Mouse (Mus musculus): ENCODE results near the gene Krt72.

Gene Krt72

DNA sequence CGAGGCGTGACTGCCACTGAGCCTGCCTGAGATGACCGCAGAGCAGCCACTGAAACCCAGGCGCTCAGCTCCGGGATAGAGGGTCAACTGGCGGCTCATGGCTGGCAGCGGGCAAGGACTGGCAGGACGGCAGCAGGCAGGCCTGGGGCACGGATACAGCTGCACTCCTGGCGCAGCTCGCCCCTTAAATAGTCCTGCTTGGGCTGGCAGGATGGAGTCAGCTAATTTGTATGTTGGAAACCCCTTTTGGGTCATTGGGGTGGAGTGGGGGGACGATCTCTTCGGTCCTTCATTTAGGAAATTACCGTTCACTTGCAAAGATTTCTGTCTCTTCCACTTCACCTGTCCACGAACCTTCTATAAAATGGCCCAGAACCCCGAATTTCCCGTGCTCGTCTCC is at the start of gene Krt72:
TSS of gene Krt72 (minus strand) at position 101 of the 400 bp plus-strand sequence.
- DNase-seq = no peak

DNA sequence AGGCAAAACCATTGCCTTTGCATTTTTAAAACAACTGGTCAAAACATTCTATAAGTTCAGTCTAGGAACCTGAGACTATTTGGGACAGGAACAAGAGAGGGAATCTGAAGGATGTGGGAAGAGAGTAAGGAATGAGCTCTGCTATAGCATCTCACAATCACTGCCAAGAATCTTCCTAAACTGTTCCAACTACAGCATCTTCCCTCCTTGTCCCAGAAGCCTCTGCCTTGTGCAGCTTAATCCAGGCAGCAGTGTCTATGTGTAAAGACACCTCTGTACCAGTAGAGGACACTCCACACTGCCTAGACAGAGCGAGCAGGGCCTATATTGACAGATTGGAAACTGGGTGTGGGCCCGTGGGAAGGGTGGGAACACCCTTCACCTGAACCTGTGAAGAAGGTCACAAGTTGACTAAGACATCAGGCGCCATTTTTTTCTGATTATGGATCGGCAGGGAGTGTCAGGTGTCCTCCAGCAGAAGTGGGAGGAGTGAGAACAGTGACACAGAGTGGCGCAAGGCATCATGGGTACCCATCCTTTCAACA is 48.6 kb upstream of the Krt72 start:
- DNase-seq = no peak

- no peak for DNase-seq
Observed at GRCm38 (mm10) chr15:101833131-101833530, 46.9 kb upstream of the Krt72 start.

- DNase-seq = no peak
Observed at GRCm38 (mm10) chr15:101829441-101829840, 43.2 kb upstream of the Krt72 start.

GRCm38 (mm10) chr15:101821786-101822185 is 35.5 kb upstream of the Krt72 start:
- no peak for DNase-seq

DNA sequence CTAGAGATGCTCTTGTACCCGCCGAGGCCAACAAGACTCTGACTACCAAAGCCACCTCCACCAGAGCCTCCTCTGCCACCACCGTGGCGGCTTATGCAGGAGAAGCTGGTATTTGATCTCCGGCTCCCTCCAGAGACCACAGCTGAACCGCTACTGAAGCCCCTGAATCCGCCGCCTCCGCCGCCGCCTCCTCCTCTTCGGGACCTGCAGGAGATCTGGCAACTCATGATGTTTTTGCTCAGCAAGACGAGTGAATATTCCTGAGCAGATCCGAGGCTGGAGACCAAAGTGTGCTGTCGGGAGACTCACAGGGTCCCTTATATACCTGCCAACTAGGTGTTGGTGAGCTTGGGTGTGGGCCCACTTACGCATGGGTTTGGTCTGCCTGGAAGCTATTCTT is 31.6 kb upstream of the Krt72 start, which contains the start of gene Krt2:
TSS of gene Krt2 (minus strand) at position 295 of the 400 bp plus-strand sequence.
- no peak for DNase-seq

DNA sequence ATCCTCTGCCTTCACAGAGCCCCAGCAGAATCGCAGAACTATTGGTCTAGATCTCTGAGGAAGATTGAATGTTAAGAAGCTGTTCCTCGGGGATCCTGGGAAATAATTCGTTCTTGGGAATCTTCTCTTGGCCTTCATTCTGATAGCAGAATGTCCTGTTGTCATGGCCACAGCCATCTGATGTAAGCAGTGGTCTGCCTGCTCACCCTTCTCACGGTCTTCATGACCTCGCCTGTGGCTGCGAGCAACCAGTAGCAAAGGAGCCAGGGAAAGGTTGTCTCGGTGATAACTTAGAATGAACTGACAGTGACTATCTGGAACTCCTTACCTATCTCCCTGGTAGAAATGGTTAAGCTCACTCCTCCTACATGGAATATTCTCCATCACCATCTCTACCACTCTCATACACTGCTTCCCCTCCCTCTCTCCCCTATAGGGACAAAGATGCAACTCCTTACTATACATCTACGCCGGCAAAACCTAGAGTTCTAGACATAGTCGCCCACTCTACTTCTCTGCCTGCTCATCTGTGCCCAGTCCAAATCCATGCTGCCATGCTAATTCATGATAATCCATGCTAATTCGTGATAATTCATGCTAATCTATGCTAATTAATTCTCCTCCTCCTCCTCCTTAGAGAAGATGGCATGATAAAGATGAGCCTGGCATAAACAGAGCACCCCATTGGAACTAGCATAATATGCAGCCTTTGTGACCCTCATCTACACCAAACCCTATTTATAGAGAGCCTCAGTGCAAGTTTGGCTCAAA is 17.0 kb upstream of the Krt72 start:
- DNase-seq = no peak

DNA sequence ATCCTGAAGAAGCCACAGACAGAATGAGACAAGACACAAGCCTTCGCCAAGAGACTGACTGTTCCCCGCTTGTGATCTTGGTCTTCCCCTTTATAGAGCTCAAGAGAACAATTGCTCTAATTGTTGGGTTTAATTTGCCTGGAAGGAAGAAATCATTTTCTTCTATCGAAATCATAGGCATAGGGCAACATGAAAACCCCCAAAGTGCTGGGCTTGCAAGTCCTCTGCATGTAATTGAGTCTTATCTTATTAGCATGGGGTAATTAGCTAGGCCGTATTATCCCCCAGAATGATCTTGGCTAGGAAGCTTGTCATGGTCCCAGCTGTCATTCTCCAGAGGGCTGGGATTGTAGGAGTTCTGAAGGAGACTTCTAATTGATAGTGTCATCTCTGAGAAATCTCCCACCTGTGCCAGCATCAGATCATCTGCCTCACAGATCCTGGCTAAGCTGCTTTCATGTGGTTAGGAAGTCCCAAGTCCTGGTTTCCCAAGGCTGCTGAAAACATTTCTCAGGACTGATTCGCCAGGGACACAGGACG is 16.1 kb upstream of the Krt72 start, which contains the start of gene Krt73:
TSS of gene Krt73 (minus strand) at position 51 of the 540 bp plus-strand sequence.
- no peak for DNase-seq

DNA sequence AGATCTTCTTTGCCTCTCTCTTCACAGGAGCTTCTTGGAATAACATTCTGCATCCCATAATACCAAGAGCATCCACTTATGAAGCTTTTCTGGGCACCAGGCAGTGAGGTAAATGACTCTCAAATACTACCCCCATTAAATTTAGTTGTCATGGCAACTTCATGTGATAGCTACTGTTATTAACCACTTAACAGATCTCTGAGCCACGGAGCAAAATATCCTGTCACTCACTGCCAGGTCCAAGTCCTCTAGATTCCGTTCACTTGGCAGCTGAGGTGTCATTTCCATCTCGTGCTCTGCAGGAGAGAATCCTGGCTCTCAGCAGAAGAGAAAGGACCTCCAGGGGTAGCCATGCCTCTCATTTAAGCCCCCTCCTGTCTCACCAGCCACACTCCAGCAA is 4.6 kb upstream of the Krt72 start:
- DNase-seq = no peak

DNA sequence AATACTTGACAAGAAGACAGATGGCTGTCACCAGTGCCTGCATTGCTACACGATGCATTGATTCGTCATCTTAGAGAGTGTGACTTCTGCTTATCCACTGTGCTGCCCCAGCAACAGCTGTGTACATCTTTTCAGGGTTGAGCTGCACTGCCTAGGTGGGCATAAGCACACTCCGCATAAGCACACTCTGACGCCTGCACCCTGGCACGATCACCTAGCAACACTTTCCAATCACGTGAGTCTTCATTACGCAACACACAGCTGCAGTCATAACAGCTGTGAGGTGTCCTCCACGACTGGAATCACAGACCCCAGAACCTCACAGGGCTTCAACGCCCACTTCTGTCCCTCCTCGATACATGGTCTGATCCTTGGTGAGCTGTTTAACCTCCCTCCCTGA is 12.8 kb downstream of the Krt72 start:
- no peak for DNase-seq

DNA sequence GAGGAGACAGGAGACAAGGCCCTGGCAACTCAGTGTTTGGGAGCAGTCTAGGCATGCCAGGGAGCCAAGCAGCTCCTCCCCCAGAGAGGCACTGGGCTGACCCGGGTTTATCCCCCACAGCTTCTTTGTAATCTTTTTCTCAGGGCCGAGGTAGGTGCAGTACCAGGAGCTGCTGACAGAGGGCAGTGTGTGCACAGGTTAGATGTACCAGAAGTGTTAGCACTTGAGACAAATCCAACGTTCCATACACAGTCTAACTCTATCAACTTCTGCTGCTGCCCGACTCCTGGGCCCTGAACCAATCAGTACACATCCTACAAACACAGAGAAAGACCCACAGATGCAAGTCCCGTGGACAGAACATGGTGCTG is 13.6 kb downstream of the Krt72 start:
- peak; percentile 82 for DNase-seq

- DNase-seq = no peak
Observed at GRCm38 (mm10) chr15:101772080-101772710, 14.1 kb downstream of the Krt72 start.

DNA sequence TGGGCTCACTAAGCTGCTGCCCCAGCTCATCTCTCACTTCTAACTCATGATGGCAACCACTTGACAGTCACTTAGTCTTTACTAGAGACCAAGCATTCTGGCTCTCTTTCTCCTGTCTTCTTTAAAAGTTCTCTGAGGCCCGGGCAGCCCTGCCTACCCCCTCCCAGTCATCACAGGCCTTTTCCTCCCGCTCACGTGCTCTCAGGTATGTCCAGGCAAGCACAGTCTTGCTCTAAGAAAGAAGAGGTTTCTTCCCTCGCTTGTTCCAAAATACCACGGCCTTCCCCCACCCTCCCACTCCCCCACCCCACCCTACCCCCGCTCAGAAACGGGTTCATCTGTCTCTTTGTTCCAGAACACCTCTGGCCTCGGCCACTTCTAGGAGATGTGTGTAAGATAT is 16.0 kb downstream of the Krt72 start:
- no peak for DNase-seq

- DNase-seq = peak; percentile 70
Observed at GRCm38 (mm10) chr15:101742711-101743110, 43.5 kb downstream of the Krt72 start, which contains the start of gene Krt71. Gene Krt71 (minus strand): TSS chr15:101743109.

- no peak for DNase-seq
Observed at GRCm38 (mm10) chr15:101737786-101738185, 48.5 kb downstream of the Krt72 start.

DNA sequence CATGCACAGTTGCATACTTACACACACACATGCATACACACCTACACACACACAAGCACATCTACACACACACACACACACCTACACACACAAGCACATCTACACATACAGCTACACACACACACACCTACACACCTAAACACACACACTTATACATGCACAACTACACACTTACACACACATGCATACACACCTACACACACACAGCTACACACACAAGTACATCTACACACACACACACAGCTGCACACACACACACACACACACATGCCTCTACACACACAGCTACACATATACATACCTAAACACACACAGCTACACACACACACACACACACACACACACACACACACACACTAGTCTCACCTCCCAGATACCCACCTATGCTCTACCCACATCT is 55.6 kb downstream of the Krt72 start:
- DNase-seq = no peak
